Mouse (Mus musculus): ENCODE results near the gene Cplx1.
"Not testable (repeated sequence)": the region's sequence is repeated elsewhere in the genome, so short reads cannot be mapped to it uniquely, and the experiment has no call there.

Gene Cplx1

GRCm38 (mm10) chr5:108516655-108517054 is 33.2 kb downstream of the Cplx1 start:
- DNase-seq (ENCODE audit: inconsistent ontology term) = no peak

- DNase-seq (ENCODE audit: inconsistent ontology term) = no peak
Measured at GRCm38 (mm10) chr5:108515581-108516361, 34.1 kb downstream of the Cplx1 start.

GRCm38 (mm10) chr5:108502286-108502685 is 47.5 kb downstream of the Cplx1 start:
- no peak for DNase-seq (ENCODE audit: inconsistent ontology term)

- no peak for DNase-seq (ENCODE audit: inconsistent ontology term)
Measured at GRCm38 (mm10) chr5:108501573-108501972, 48.3 kb downstream of the Cplx1 start.

GRCm38 (mm10) chr5:108486148-108486547 is 63.7 kb downstream of the Cplx1 start:
- not testable (repeated sequence) for DNase-seq (ENCODE audit: inconsistent ontology term)

- no peak for DNase-seq (ENCODE audit: inconsistent ontology term)
Measured at GRCm38 (mm10) chr5:108485239-108485638, 64.6 kb downstream of the Cplx1 start.

- DNase-seq (ENCODE audit: inconsistent ontology term) = no peak
Measured at GRCm38 (mm10) chr5:108483006-108483405, 66.8 kb downstream of the Cplx1 start.

GRCm38 (mm10) chr5:108475977-108476376 is 73.8 kb downstream of the Cplx1 start:
- no peak for DNase-seq (ENCODE audit: inconsistent ontology term)

GRCm38 (mm10) chr5:108473737-108474136 is 76.1 kb downstream of the Cplx1 start:
- no peak for DNase-seq (ENCODE audit: inconsistent ontology term)

GRCm38 (mm10) chr5:108469617-108470016 is 80.2 kb downstream of the Cplx1 start:
- DNase-seq (ENCODE audit: inconsistent ontology term) = no peak

All from Muller cell, postnatal 12 days (primary cell).